Mouse (Mus musculus): ENCODE measurements at regions not wholly inside any gene's neighbourhood (a gene's known extent, or its start where the extent isn't known, plus 50 kb on each side); places are given as distances from the start of the nearest gene placed in this dataset.

- WGBS: 81% methylated on average over 4 of the region's 4 CpGs
- Histone ChIP-seq H3K27ac (ENCODE audit: insufficient read depth, low read depth, low read length) (no peak overlapping the region), H3K4me1 (ENCODE audit: control insufficient read depth, insufficient read depth, low read length) (no peaks in the 10 kb centered on the region), H3K4me3 (ENCODE audit: insufficient read depth, low read depth, low read length) (no peak overlapping the region)
- no peak for TF ChIP-seq POLR2A (IDR thresholded peaks at IDR 0.05; ENCODE audit: insufficient read depth, low read depth, low read length)
- no peak for TF ChIP-seq CTCF (IDR thresholded peaks at IDR 0.05; ENCODE audit: insufficient read depth, low read depth, low read length)
Observed at GRCm38 (mm10) chr7:72462978-72463377, 156.6 kb upstream of the Mctp2 start.

GRCm38 (mm10) chr7:72464658-72465057, 158.2 kb upstream of the Mctp2 start:
- WGBS: 82% methylated on average over 1 of the region's 1 CpGs
- Histone ChIP-seq H3K4me1 (ENCODE audit: control insufficient read depth, insufficient read depth, low read length) (no peaks in the 10 kb centered on the region), H3K27ac (ENCODE audit: insufficient read depth, low read depth, low read length) (no peak overlapping the region), H3K4me3 (ENCODE audit: insufficient read depth, low read depth, low read length) (no peak overlapping the region)
- TF ChIP-seq CTCF (IDR thresholded peaks at IDR 0.05; ENCODE audit: insufficient read depth, low read depth, low read length) (no peak), POLR2A (IDR thresholded peaks at IDR 0.05; ENCODE audit: insufficient read depth, low read depth, low read length) (no peak)

GRCm38 (mm10) chr7:72469691-72470090, 163.3 kb upstream of the Mctp2 start:
- no peak for TF ChIP-seq POLR2A (IDR thresholded peaks at IDR 0.05; ENCODE audit: insufficient read depth, low read depth, low read length)
- TF ChIP-seq CTCF (IDR thresholded peaks at IDR 0.05; ENCODE audit: insufficient read depth, low read depth, low read length): no peak
- WGBS: 71% methylated on average over 2 of the region's 2 CpGs
- Histone ChIP-seq H3K4me1 (ENCODE audit: control insufficient read depth, insufficient read depth, low read length) (no peaks in the 10 kb centered on the region), H3K4me3 (ENCODE audit: insufficient read depth, low read depth, low read length) (no peak overlapping the region), H3K27ac (ENCODE audit: insufficient read depth, low read depth, low read length) (no peak overlapping the region)

- Histone ChIP-seq H3K4me3 (ENCODE audit: insufficient read depth, low read depth, low read length) (no peak overlapping the region), H3K27ac (ENCODE audit: insufficient read depth, low read depth, low read length) (no peak overlapping the region), H3K4me1 (ENCODE audit: control insufficient read depth, insufficient read depth, low read length) (no peaks in the 10 kb centered on the region)
- 33% methylated on average over 4 of the region's 4 CpGs for WGBS
- no peak for TF ChIP-seq CTCF (IDR thresholded peaks at IDR 0.05; ENCODE audit: insufficient read depth, low read depth, low read length)
- no peak for TF ChIP-seq POLR2A (IDR thresholded peaks at IDR 0.05; ENCODE audit: insufficient read depth, low read depth, low read length)
Observed at GRCm38 (mm10) chr7:72474751-72475150, 168.3 kb upstream of the Mctp2 start.

GRCm38 (mm10) chr7:72478936-72479335, 172.5 kb upstream of the Mctp2 start:
- Histone ChIP-seq H3K4me1 (ENCODE audit: control insufficient read depth, insufficient read depth, low read length) (no peaks in the 10 kb centered on the region), H3K27ac (ENCODE audit: insufficient read depth, low read depth, low read length) (no peak overlapping the region), H3K4me3 (ENCODE audit: insufficient read depth, low read depth, low read length) (no peak overlapping the region)
- WGBS: 87% methylated on average over 1 of the region's 1 CpGs
- TF ChIP-seq CTCF (IDR thresholded peaks at IDR 0.05; ENCODE audit: insufficient read depth, low read depth, low read length) (no peak), POLR2A (IDR thresholded peaks at IDR 0.05; ENCODE audit: insufficient read depth, low read depth, low read length) (no peak)

- TF ChIP-seq POLR2A (IDR thresholded peaks at IDR 0.05; ENCODE audit: insufficient read depth, low read depth, low read length) (no peak), CTCF (IDR thresholded peaks at IDR 0.05; ENCODE audit: insufficient read depth, low read depth, low read length) (no peak)
- H3K4me1 ChIP-seq (ENCODE audit: control insufficient read depth, insufficient read depth, low read length): no peaks in the 10 kb centered on the region
- WGBS: 89% methylated on average over 2 of the region's 2 CpGs
- H3K27ac ChIP-seq (ENCODE audit: insufficient read depth, low read depth, low read length): no peak overlapping the region
- H3K4me3 ChIP-seq (ENCODE audit: insufficient read depth, low read depth, low read length): no peak overlapping the region
Observed at GRCm38 (mm10) chr7:72481275-72481674, 174.9 kb upstream of the Mctp2 start.

- H3K27ac ChIP-seq (ENCODE audit: insufficient read depth, low read depth, low read length): no peak overlapping the region
- H3K4me3 ChIP-seq (ENCODE audit: insufficient read depth, low read depth, low read length): no peak overlapping the region
- TF ChIP-seq CTCF (IDR thresholded peaks at IDR 0.05; ENCODE audit: insufficient read depth, low read depth, low read length) (no peak), POLR2A (IDR thresholded peaks at IDR 0.05; ENCODE audit: insufficient read depth, low read depth, low read length) (no peak)
- H3K4me1 ChIP-seq (ENCODE audit: control insufficient read depth, insufficient read depth, low read length): no peaks in the 10 kb centered on the region
Observed at GRCm38 (mm10) chr7:72490161-72490560, 183.8 kb upstream of the Mctp2 start.

GRCm38 (mm10) chr7:72493292-72493691, 186.9 kb upstream of the Mctp2 start:
- no peak overlapping the region for H3K27ac ChIP-seq (ENCODE audit: insufficient read depth, low read depth, low read length)
- no peak for TF ChIP-seq CTCF (IDR thresholded peaks at IDR 0.05; ENCODE audit: insufficient read depth, low read depth, low read length)
- no peak for TF ChIP-seq POLR2A (IDR thresholded peaks at IDR 0.05; ENCODE audit: insufficient read depth, low read depth, low read length)
- no peak overlapping the region for H3K4me3 ChIP-seq (ENCODE audit: insufficient read depth, low read depth, low read length)
- no peaks in the 10 kb centered on the region for H3K4me1 ChIP-seq (ENCODE audit: control insufficient read depth, insufficient read depth, low read length)

- H3K27ac ChIP-seq (ENCODE audit: insufficient read depth, low read depth, low read length): no peak overlapping the region
- WGBS: 83% methylated on average over 7 of the region's 7 CpGs
- no peak overlapping the region for H3K4me3 ChIP-seq (ENCODE audit: insufficient read depth, low read depth, low read length)
- H3K4me1 ChIP-seq (ENCODE audit: control insufficient read depth, insufficient read depth, low read length): no peaks in the 10 kb centered on the region
- TF ChIP-seq CTCF (IDR thresholded peaks at IDR 0.05; ENCODE audit: insufficient read depth, low read depth, low read length) (no peak), POLR2A (IDR thresholded peaks at IDR 0.05; ENCODE audit: insufficient read depth, low read depth, low read length) (no peak)
Observed at GRCm38 (mm10) chr7:72496933-72497631, 190.7 kb upstream of the Mctp2 start.
